Mouse (Mus musculus): Measurements from ENCODE around the gene Becn1. TPM values are rescaled to one million over a fixed set of nuclear protein-coding genes. Genes with fewer than 3 reads are reported as not detected.
"Not testable (repeated sequence)": the region's sequence is repeated elsewhere in the genome, so short reads cannot be mapped to it uniquely, and the experiment has no call there.

Gene Becn1
- polyA plus RNA-seq (2012; rRNA removed): 147 and 154 TPM in 2 replicates

DNA sequence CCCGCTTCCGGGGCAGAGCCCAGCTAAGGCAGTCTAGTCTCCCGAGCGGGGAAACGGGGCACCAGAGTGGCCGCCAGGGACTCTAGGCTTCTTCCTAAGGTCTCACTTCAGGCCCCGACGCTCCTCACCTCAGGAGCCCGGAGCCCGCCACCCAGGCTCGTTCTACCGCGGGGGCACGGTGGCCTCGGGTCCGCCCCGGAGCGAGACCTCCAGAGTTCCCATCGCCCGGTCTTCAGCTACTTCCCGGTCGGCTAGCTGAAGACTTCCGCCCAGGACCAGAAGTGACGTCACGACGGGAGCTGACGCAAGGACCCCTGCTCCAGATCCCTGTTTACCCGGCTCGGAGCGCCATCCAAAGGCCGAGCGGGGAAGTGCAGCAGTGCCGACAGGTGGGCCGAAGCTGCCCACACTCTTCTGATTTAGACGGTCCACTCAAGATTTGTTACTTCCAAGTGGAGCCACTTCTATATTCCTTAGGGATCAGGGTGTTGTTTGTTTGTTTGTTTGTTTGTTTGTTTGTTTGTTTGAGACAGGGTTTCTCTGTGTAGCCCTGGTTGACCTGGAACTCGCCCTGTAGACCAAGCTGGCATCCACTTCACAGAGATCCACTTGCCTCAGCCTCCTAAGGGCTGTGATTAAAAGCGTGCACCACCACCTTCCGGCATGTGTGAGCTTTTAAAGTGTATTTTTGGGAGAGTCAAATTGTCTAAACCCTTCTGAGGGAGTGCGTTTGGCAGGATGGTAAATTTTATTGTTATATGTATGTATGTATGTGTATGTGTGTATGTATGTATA lies at the start of gene Becn1:
Gene Becn1, minus strand, starts transcription at position 283 of the 795 bp plus-strand sequence.
- DNase-seq (ENCODE audit: low spot score): peak; percentile 92

DNA sequence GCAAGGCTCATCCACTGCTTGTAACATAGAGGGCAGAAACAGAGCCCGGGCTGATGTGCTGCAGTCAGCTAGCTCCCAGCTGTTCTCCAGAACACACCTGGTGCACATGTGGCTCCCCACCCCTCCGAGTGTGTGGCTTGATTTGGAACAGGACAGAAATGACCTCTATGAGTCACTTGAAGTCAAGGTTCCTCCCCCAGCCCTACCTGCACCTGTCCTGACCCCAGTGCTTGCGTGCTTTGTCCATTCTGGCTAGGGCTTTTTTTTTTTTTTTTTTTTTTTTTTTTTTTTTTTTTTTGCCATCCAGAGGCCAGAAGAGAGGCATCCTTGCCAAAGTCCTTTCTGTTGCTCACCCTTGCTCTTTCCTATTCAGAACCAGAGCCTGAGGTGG lies 49.6 kb upstream of the Becn1 start:
- DNase-seq (ENCODE audit: low spot score): no peak

DNA sequence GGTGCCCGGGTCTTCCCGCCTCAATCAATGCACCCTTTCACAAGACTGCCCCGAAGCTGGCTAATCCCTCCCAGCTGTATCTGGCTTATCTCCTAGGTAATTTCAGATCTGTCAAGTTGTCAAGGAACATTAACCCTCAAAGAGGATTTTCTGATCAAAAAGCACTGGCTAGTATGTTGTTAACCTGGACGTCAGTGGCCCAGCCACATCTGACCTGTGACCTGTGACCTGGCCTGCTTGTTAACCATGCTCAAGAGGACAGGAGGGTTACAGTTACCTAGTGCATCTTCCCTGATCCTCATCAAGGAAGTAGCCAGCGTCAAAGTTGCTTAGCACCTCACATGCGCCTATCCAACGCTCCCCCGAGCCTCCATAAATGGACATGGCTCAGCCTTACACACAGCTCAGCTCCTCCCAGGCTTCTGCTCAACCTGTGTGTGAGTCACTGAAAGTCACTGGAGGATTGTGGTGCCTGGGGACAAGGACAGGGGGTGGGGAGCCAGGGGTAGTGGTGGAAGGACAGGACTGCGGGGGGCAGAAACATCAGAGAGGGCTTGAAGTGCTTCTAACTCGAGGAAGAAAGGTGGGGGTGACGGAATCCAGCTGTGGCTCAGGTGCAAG lies 49.1 kb upstream of the Becn1 start:
- DNase-seq (ENCODE audit: low spot score): no peak

DNA sequence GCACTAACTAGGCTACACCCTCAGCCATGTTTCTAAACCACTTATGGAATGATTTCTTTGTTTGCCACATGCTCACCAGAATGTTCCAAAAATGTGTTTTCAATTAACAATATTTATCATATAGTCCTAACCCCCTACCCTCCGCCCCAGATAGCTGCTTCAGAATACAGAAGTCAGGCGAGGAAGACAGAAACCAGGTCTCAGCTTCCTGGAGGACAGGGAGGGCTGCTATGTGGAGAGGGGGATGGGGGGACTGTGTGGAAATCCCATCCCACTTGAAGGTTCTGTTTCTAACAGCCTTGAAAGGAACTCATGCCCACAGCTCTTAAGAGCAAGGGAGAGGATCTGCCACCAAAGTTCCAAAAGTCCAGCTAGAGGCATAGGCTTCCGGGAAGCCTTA lies 47.1 kb upstream of the Becn1 start:
- DNase-seq (ENCODE audit: low spot score): no peak

DNA sequence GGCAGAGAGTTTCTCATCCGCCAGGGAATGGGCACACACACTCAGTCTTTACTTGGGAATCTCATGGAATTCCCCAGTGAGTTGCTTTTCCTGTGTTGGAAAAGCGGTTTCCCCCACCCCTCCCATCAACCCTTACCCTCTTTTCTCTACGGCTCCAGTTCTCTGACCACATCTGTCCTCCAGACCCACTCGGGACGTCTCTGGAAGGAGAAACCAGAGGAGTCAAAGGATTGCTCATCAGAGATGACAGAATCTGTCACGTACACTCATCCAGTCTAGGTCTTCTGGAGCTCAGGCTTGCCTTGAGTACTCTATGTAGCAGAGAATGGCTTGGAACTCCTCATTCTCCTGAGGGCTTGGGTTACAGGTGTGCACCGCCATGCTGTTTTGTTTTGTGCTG lies 46.7 kb upstream of the Becn1 start:
- DNase-seq (ENCODE audit: low spot score): no peak

DNA sequence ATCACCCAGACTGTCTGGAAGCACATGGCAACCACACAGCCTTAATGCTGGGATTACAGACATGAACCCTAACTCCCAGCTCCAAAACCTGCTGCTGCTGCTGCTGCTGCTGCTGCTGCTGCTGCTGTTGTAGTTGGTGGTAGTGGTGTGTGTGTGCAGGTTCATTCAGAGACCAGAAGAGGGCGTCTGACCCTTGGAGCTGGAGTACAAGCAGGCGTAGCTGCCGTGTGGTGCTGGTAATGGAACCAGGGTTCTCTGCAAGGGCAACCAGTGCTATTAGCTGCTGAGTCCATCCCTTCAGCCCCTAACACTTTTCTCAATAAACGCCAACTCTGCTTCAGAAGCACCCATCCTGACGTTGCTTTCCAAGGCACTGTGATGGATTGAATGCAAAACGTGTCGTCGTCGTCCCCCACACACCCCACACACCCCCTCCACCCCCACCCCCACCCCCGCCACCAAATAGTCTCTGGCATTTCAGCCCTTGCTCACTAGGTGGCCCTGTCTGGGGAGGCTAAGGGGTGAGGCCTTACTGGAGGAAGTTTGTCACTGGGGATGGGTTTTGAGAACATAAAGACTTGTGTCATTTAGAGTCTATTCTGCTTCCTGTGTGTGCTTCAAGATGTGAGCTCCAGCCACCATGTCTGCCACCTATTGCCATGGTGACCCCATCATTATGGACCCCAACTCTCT lies 45.1 kb upstream of the Becn1 start:
- DNase-seq (ENCODE audit: low spot score): no peak

DNA sequence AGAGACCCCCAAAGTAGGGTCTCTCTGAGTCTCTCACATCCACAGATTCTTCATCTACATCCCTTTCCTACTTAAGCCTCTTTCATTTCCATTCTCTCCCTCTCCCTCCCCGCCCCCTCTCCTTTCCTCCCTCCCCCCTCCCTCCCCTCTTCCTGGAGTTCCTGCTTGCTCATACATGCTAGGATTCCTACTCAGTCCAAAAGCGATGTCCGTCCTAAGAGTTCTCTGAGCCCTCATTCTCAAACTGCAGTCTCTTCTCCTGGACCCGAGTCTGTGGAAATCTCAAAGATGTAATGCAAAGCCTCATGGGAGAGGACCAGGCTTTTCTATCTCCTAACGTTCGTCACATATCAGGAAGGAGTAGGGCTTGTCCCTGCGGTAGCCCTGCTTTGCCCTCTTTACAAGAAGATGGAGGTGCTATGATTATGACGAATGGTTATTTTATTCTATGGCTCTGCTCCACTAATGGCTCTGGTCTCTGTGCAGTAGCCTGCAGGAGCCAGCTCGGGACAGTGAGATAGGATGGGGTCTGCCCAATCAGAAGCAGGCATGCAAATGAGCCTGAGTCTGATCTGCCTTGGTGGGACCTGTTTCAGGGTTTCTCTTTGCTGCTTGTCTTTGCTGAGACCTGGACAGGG lies 36.2 kb upstream of the Becn1 start:
- DNase-seq (ENCODE audit: low spot score): no peak

DNA sequence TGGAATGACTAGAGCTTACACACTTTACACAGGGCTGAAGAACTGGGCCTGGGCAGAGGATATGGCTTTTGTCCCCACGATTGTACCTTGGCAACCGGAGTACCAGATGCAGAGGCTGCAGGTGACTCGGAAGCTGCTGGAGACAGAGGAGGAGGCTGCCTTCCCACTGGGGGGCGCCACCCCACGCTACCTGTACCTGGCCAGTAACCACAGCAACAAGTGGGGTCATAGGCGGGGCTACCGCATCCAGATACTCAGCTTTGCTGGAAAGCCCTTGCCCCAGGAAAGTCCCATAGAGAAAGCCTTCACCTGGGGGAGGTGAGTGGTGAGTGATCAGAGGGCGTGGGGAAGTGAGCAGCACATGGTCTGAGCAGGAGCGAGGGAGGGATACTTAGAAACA lies 33.6 kb upstream of the Becn1 start:
- DNase-seq (ENCODE audit: low spot score): no peak

DNA sequence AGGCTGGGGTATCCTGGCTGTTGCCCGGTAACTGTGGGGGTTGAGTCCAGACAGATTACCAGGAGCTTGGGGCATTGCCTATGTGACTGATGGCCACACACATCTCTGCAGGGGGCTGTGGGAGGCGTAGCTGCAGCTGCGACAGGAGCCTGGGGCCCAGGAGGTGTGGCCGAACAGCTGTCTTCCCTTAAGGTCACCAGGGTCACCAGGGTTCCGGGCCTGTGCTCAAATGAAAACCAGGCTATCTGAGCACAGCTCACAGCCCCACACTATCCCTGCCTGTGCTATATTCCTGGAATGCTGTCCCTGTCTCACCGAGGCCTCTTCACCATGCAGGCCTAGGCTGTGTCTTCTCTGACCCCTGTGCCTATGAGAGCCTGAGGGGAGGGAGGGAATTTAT lies 32.4 kb upstream of the Becn1 start:
- DNase-seq (ENCODE audit: low spot score): no peak

DNA sequence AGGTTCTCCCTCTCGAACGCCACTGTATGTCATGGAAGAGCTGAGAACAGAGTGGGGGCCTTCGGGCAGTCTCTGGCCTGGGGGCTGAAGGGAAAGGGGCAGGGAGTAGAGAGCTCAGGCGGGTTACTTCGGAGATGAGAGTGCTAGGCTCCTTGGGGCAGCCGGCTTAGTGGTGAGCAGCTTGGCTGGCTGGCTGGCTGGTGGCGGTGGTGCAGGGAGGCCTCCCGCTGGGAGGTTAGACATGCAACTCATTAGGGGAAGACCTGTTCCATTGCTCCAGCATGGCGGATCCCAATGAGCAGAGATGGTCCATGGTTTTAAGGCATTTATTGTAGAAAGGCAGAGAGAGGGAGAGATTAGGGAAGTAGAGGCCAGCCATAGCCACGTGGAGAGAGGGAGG lies 31.9 kb upstream of the Becn1 start:
- DNase-seq (ENCODE audit: low spot score): no peak

DNA sequence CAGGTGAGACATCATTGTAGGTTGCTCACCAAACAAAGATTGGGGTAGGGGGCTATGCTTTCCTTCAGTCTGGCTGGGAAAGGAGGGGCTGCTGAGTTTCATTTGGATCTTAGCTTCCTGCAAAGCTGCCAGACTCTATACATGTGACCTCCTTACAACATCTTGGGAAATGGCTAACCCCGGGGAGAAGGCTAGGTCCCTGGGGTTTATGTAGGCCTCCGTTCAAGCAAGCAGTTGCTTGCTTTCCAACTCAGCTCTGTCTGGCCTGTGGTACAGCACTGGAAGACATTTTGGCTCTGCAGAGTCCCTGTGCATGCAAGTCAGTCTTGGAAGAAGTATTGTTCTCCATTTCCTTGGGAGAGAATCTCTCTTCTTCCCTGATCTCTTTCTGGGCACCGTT lies 30.5 kb upstream of the Becn1 start:
- DNase-seq (ENCODE audit: low spot score): no peak

DNA sequence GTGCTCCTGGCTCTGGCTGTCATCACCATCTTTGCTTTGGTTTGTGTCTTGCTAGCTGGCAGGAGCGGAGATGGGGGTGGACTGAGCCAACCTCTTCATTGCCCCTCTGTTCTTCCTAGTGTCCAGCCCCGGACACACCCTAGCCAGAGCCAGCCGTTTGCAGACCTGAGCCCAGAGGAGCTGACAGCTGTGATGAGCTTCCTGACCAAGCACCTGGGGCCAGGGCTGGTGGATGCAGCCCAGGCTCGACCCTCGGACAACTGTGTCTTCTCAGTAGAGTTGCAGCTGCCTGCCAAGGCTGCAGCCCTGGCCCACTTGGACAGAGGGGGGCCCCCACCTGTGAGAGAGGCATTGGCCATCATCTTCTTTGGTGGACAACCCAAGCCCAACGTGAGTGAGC lies 28.9 kb upstream of the Becn1 start:
- not testable (repeated sequence) for DNase-seq (ENCODE audit: low spot score)

DNA sequence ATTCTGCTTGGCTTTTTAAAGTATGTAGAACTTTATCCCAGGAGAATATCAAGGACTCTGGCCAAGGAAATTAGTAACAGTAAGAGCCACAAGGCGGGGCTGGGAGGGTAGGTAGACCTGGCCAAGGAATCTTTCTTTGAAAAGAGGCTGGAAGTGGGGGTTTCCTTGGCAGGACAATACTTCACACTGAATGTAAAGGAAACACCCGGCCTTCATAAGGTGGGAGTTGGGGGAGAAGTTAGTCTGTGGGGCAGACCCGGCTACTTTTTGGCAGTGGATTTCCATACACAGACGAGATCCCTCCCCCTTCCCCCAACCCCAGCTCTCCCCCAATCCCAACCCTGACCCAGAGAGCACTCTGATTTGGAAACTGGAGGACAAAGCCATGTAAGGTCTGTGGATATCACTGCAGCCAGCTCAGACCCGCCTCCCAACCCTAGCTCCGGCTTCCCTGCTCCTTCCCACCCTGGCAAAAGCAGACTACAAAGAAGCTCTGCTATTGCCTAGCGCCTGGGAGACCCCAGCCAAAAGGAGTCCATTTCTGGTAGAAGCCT lies 28.4 kb upstream of the Becn1 start, which contains the start of gene Aoc3:
Gene Aoc3, plus strand, starts transcription at position 235 of the 554 bp plus-strand sequence.
- no peak for DNase-seq (ENCODE audit: low spot score)

DNA sequence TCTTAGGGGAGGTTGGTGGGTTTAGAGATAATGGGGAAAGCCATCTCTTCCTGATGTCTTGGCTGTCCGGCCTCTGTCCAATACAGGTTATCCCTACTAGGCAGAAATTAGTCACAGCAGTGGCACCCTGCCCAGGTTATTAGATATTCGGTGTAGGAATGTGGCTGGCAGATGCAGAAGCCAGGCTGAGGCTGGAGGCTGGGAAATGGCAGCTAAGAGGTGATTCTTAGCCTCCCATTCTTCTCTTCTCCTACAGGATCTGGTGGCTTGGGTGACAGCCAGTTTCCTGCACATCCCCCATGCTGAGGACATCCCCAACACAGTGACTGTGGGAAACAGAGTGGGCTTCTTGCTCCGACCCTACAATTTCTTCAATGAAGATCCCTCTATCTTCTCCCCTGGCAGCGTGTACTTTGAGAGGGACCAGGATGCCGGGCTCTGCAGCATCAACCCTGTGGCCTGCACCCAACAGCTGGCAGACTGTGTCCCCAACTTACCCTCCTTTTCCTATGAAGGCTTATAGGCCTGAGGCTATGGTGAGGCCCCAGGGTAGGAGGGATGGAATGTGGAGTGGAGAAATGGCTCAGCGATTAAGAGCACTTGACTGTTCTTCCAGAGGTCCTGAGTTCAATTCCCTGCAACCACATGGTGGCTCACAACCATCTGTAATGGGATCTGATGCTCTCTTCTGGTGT lies 27.0 kb upstream of the Becn1 start:
- DNase-seq (ENCODE audit: low spot score): no peak

DNA sequence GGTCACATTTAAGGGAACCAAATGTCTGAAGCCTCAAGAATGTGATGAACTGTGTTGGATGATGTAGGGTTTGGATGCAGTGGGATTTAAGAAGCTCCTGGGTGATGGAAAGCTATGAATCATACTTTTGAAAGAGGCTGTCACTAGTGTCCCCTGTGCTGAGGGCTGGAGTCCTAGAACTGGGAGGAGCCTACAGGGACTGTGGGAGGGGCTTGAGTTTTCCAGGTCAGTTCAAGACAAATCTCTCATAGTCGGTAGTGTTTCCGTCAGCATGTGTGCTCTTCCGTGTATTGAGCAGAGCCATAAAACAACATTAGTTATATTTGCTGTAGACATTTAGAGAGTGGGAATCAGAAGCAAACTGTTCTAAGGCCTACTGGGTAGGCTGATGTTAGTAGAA lies 25.2 kb upstream of the Becn1 start:
- no peak for DNase-seq (ENCODE audit: low spot score)

DNA sequence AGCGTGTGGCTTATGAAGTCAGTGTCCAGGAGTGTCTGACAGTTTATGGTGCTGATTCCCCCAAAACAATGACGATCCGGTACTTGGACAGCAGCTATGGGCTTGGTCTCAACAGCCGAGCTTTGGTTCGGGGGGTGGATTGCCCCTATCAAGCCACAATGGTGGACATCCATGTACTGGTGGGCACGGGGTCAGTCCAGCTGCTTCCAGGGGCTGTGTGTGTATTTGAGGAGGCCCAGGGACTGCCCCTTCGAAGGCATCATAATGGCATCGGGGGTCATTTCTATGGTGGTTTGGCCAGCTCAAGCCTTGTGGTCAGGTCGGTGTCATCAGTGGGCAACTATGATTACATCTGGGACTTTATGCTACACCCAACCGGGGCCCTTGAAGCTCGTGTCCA lies 24.1 kb upstream of the Becn1 start:
- DNase-seq (ENCODE audit: low spot score): no peak

DNA sequence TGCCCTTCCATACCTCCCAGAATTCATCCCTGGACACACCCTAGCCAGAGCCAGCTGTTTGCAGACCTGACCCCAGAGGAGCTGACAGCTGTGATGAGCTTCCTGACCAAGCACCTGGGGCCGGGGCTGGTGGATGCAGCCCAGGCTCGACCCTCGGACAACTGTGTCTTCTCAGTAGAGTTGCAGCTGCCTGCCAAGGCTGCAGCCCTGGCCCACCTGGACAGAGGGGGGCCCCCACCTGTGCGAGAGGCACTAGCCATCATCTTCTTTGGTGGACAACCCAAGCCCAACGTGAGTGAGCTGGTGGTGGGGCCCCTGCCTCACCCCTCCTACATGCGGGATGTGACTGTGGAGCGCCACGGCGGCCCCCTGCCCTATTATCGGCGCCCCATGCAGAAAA lies 23.1 kb upstream of the Becn1 start:
- not testable (repeated sequence) for DNase-seq (ENCODE audit: low spot score)

DNA sequence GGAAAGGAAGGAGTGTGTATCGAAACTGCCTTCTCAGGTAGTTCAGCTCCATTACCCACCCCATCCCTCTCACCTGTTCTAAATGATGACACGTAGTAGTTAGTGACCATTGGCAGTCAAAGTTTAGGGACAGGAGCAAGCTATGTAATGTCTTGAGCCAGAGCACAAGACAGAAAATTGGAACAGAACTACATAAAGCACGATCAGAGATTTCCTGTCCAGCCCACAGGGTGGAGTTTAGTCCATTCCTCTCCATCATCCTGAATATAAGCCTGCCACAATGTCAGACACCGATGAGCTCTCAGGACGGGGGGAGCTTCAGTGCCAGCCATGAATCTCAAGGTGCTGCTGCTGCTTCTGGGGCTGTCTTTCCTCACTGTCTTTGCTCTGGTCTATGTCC lies 22.7 kb upstream of the Becn1 start, which contains the start of gene Aoc2:
Gene Aoc2, plus strand, starts transcription at position 301 of the 400 bp plus-strand sequence.
- DNase-seq (ENCODE audit: low spot score): no peak

DNA sequence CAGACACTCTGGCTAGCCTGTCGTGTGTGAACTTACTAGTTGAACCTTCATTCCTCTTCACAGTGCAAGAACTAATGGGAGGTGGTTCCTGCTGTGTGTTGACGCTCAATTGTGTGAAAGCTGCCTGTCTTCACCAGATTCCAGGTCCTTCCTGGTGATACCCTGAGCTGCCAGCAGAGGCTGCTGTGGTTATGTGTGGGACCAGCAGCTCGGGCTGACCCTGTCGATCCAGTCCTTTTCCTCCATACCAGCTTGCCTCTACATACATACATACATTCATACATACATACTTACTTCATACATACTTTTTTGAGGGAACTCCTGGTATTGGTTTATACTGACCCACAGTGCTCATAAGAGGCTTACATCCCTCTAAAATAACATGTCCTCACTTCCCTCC lies 21.5 kb upstream of the Becn1 start:
- DNase-seq (ENCODE audit: low spot score): no peak

DNA sequence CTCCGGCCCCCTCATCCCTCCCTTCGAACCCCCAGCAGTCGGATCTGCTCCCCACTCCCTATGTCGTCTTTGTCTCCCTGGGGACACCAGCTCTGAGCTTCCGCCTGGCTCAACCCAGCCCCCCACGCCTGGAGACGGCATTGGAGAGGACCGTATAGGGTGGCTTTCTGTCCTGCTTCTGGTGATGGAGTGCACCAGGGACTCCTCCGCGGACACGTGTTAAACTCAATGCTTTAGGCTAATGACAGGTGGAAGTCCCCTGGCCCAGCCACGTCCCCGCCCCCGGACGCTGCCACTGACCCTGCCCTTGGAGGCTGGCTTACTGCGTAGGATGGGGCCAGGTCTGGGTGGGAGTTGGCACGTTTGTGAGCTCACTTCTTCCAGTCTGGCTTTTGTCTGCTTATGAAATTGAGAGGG lies 14.4 kb upstream of the Becn1 start:
- no peak for DNase-seq (ENCODE audit: low spot score)
